Mouse (Mus musculus) forebrain, embryonic 15.5 days (tissue): ENCODE results near the gene Nrxn2. TPM values are rescaled to one million over a fixed set of nuclear protein-coding genes. Genes with fewer than 3 reads are reported as not detected.

Experiments
- ATAC-seq: fragments of 200-750 bp; cut with Nextera tagmentation; replicated peaks from 2 replicates; pipeline ENCODE4 v1.8.0; 2017; ENCODE audit warnings: mild to moderate bottlenecking, moderate TSS enrichment, moderate library complexity
- H3K27ac ChIP-seq: fragments of 300-500 bp; sonication (generic); replicated peaks from 2 replicates; pipeline ENCODE4 v1.5.1; 2015; ENCODE audit warnings: mild to moderate bottlenecking, inconsistent platforms
- H3K27me3 ChIP-seq: fragments of 300-500 bp; sonication (generic); 2 replicates; pipeline ENCODE4 v1.6.1; 2015; ENCODE audit warnings: inconsistent platforms
- H3K36me3 ChIP-seq: fragments of 300-500 bp; sonication (generic); 2 replicates; pipeline ENCODE4 v1.6.1; 2015; ENCODE audit warnings: mild to moderate bottlenecking, inconsistent platforms
- H3K4me1 ChIP-seq: fragments of 300-500 bp; sonication (generic); 2 replicates; pipeline ENCODE4 v1.6.1; 2015; ENCODE audit warnings: inconsistent platforms
- H3K4me2 ChIP-seq: fragments of 300-500 bp; sonication (generic); replicated peaks from 2 replicates; pipeline ENCODE4 v1.6.1; 2015; ENCODE audit warnings: mild to moderate bottlenecking, inconsistent platforms
- H3K4me3 ChIP-seq: fragments of 300-500 bp; sonication (generic); 2 replicates; pipeline ENCODE4 v1.5.1; 2015; ENCODE audit warnings: mild to moderate bottlenecking, inconsistent platforms
- H3K9ac ChIP-seq: fragments of 300-500 bp; sonication (generic); replicated peaks from 2 replicates; pipeline ENCODE4 v1.6.1; 2015; ENCODE audit warnings: mild to moderate bottlenecking, inconsistent platforms
- H3K9me3 ChIP-seq: fragments of 300-500 bp; sonication (generic); 2 replicates; pipeline ENCODE4 v1.6.1; 2016; ENCODE audit warnings: inconsistent platforms
- WGBS: fragments of 180-500 bp; shearing (Covaris S2); methylation state at CpG from one replicate; pipeline ENCODE4 v1.1.7; 2015; ENCODE audit warnings: mixed read lengths; 5-methylcytosine and 5-hydroxymethylcytosine counted together
- polyA plus RNA-seq: library from polyadenylated mRNA; unstranded; fragments of >200 nt; fragmentation: Nextera tagmentation; extraction: Ambion mirVana; gene quantifications from 2 replicates; pipeline ENCODE4 v1.2.1, GENCODE M21; 2015

Nrxn2 gene
- polyA plus RNA-seq, 1 experiment from 2014 or later = 32.4 TPM

GRCm38 (mm10) chr19:6518601-6519000 is 100.1 kb downstream of the Nrxn2 start:
- H3K9me3 ChIP-seq = no peaks in the 10 kb centered on the region
- peak overlapping the region; percentile 21 for H3K4me2 ChIP-seq
- WGBS = 16% methylated on average over 5 of the region's 5 CpGs
- H3K27me3 ChIP-seq = no peaks in the 10 kb centered on the region
- H3K27ac ChIP-seq = peak overlapping the region; percentile 89
- peak overlapping the region; percentile 4; the same call in 1 of the 2 replicates for H3K9ac ChIP-seq
- peaks cover 53% of the 10 kb centered on the region for H3K36me3 ChIP-seq
- H3K4me1 ChIP-seq = peaks cover 28% of the 10 kb centered on the region
- ATAC-seq = peak; percentile 53
- no peak overlapping the region for H3K4me3 ChIP-seq

- Histone ChIP-seq H3K4me3 (no peak overlapping the region), H3K36me3 (peaks cover 50% of the 10 kb centered on the region), H3K4me1 (peaks cover 28% of the 10 kb centered on the region), H3K4me2 (no peak overlapping the region), H3K9me3 (no peaks in the 10 kb centered on the region), H3K9ac (no peak overlapping the region), H3K27ac (peak overlapping the region; percentile 89), H3K27me3 (no peaks in the 10 kb centered on the region)
- WGBS = 49% methylated on average over 2 of the region's 2 CpGs
- ATAC-seq = peak; percentile 9; the same call in 1 of the 2 replicates
Measured at GRCm38 (mm10) chr19:6519483-6519882, 101.0 kb downstream of the Nrxn2 start.

- WGBS = 95% methylated on average over 3 of the region's 3 CpGs
- Histone ChIP-seq H3K4me2 (no peak overlapping the region), H3K4me1 (peaks cover 28% of the 10 kb centered on the region), H3K9me3 (no peaks in the 10 kb centered on the region), H3K9ac (no peak overlapping the region), H3K27me3 (no peaks in the 10 kb centered on the region), H3K27ac (no peak overlapping the region), H3K36me3 (peaks cover 49% of the 10 kb centered on the region), H3K4me3 (no peak overlapping the region)
- ATAC-seq = no peak
Measured at GRCm38 (mm10) chr19:6521630-6522029, 103.1 kb downstream of the Nrxn2 start.

GRCm38 (mm10) chr19:6522289-6522688 is 103.8 kb downstream of the Nrxn2 start:
- H3K27ac ChIP-seq = no peak overlapping the region
- no peak overlapping the region for H3K9ac ChIP-seq
- no peaks in the 10 kb centered on the region for H3K9me3 ChIP-seq
- H3K36me3 ChIP-seq = peaks cover 49% of the 10 kb centered on the region
- H3K4me3 ChIP-seq = no peak overlapping the region
- no peak for ATAC-seq
- H3K4me1 ChIP-seq = peaks cover 26% of the 10 kb centered on the region
- H3K27me3 ChIP-seq = no peaks in the 10 kb centered on the region
- H3K4me2 ChIP-seq = no peak overlapping the region
- WGBS = 94% methylated on average over 14 of the region's 14 CpGs

- Histone ChIP-seq H3K4me3 (no peak overlapping the region), H3K9me3 (no peaks in the 10 kb centered on the region), H3K4me1 (peaks cover 10% of the 10 kb centered on the region), H3K27ac (no peak overlapping the region), H3K4me2 (no peak overlapping the region), H3K36me3 (peaks cover 39% of the 10 kb centered on the region), H3K27me3 (no peaks in the 10 kb centered on the region), H3K9ac (no peak overlapping the region)
- 77% methylated on average over 4 of the region's 4 CpGs for WGBS
- no peak for ATAC-seq
Measured at GRCm38 (mm10) chr19:6525023-6525422, 106.5 kb downstream of the Nrxn2 start.

GRCm38 (mm10) chr19:6526010-6526409 is 107.5 kb downstream of the Nrxn2 start:
- Histone ChIP-seq H3K36me3 (peaks cover 37% of the 10 kb centered on the region), H3K27me3 (no peaks in the 10 kb centered on the region), H3K4me3 (no peak overlapping the region), H3K4me1 (peaks cover 16% of the 10 kb centered on the region), H3K27ac (no peak overlapping the region), H3K4me2 (no peak overlapping the region), H3K9ac (no peak overlapping the region), H3K9me3 (no peaks in the 10 kb centered on the region)
- ATAC-seq = no peak
- WGBS = 94% methylated on average over 9 of the region's 9 CpGs

- H3K4me2 ChIP-seq = no peak overlapping the region
- WGBS = 89% methylated on average over 3 of the region's 3 CpGs
- no peak overlapping the region for H3K27ac ChIP-seq
- H3K9ac ChIP-seq = no peak overlapping the region
- H3K27me3 ChIP-seq = no peaks in the 10 kb centered on the region
- H3K9me3 ChIP-seq = no peaks in the 10 kb centered on the region
- no peak overlapping the region for H3K4me3 ChIP-seq
- no peak for ATAC-seq
- peaks cover 31% of the 10 kb centered on the region for H3K36me3 ChIP-seq
- H3K4me1 ChIP-seq = peaks cover 30% of the 10 kb centered on the region
Measured at GRCm38 (mm10) chr19:6527439-6527838, 108.9 kb downstream of the Nrxn2 start.

GRCm38 (mm10) chr19:6527839-6528531 is 109.5 kb downstream of the Nrxn2 start:
- 73% methylated on average over 17 of the region's 17 CpGs for WGBS
- Histone ChIP-seq H3K36me3 (peaks cover 25% of the 10 kb centered on the region), H3K4me1 (peaks cover 35% of the 10 kb centered on the region), H3K4me3 (no peak overlapping the region), H3K9me3 (no peaks in the 10 kb centered on the region), H3K4me2 (no peak overlapping the region), H3K27ac (no peak overlapping the region), H3K27me3 (no peaks in the 10 kb centered on the region), H3K9ac (no peak overlapping the region)
- ATAC-seq = no peak

GRCm38 (mm10) chr19:6529265-6529985 is 110.9 kb downstream of the Nrxn2 start:
- WGBS = 59% methylated on average over 14 of the region's 14 CpGs
- Histone ChIP-seq H3K36me3 (peaks cover 17% of the 10 kb centered on the region), H3K27me3 (no peaks in the 10 kb centered on the region), H3K9me3 (no peaks in the 10 kb centered on the region), H3K4me3 (peak overlapping the region; percentile 47), H3K27ac (peak overlapping the region; percentile 67), H3K4me2 (peak overlapping the region; percentile 74), H3K4me1 (peaks cover 47% of the 10 kb centered on the region), H3K9ac (0 out of 2 replicates have a peak overlapping the region, but pooled peaks have one; percentile 17)
- ATAC-seq = no peak; the same call in 1 of the 2 replicates

- Histone ChIP-seq H3K27me3 (no peaks in the 10 kb centered on the region), H3K9me3 (no peaks in the 10 kb centered on the region), H3K9ac (peak overlapping the region; percentile 17), H3K4me2 (peak overlapping the region; percentile 74), H3K27ac (peak overlapping the region; percentile 67), H3K4me1 (peaks cover 47% of the 10 kb centered on the region), H3K36me3 (peaks cover 17% of the 10 kb centered on the region), H3K4me3 (peak overlapping the region; percentile 47)
- no peak for ATAC-seq
- 20% methylated on average over 13 of the region's 13 CpGs for WGBS
Measured at GRCm38 (mm10) chr19:6530359-6530758, 111.8 kb downstream of the Nrxn2 start.

- Histone ChIP-seq H3K4me1 (peaks cover 47% of the 10 kb centered on the region), H3K36me3 (peaks cover 14% of the 10 kb centered on the region)
Measured at GRCm38 (mm10) chr19:6531011-6531631, 112.6 kb downstream of the Nrxn2 start.

More at GRCm38 (mm10) chr19:6531011-6531631, 112.6 kb downstream of the Nrxn2 start:
- Histone ChIP-seq H3K27me3 (no peaks in the 10 kb centered on the region), H3K27ac (peak overlapping the region; percentile 90), H3K9me3 (no peaks in the 10 kb centered on the region), H3K4me2 (peak overlapping the region; percentile 74), H3K4me3 (peak overlapping the region; percentile 47), H3K9ac (peak overlapping the region; percentile 70)
- ATAC-seq = 0 out of 2 replicates have a peak, but pooled peaks have one; percentile 18
- 2% methylated on average over 56 of the region's 56 CpGs for WGBS
